Mouse (Mus musculus) erythroblast, embryonic 14.5 days (primary cell): ENCODE results near the gene Tcte2. TPM values are rescaled to one million over a fixed set of nuclear protein-coding genes. Genes with fewer than 3 reads are reported as not detected.

Source experiments
- H3K27me3 ChIP-seq: 2 replicates; pipeline ENCODE4 v1.6.1; 2012; ENCODE audit warnings: inconsistent platforms; ENCODE audit not compliant: control insufficient read depth
- H3K36me3 ChIP-seq: 2 replicates; pipeline ENCODE4 v1.6.1; 2012; ENCODE audit warnings: mild to moderate bottlenecking, inconsistent platforms; ENCODE audit not compliant: control insufficient read depth
- H3K4me1 ChIP-seq: 2 replicates; pipeline ENCODE4 v1.6.1; 2012; ENCODE audit warnings: inconsistent platforms; ENCODE audit not compliant: control insufficient read depth
- H3K4me3 ChIP-seq: replicated peaks from 2 replicates; pipeline ENCODE3; 2012; ENCODE audit warnings: moderate library complexity, mild to moderate bottlenecking, inconsistent platforms
- H3K9me3 ChIP-seq: 2 replicates; pipeline ENCODE4 v1.6.1; 2012; ENCODE audit warnings: low read length, inconsistent platforms, mixed read lengths; ENCODE audit not compliant: control insufficient read depth
- GATA1 ChIP-seq: IDR thresholded peaks from 2 replicates; pipeline ENCODE4 v1.6.1; 2012; ENCODE audit warnings: low read length, inconsistent platforms, mixed read lengths
- TAL1 ChIP-seq: IDR thresholded peaks from 3 replicates; pipeline ENCODE4 v1.6.1; 2012; ENCODE audit warnings: low read length, inconsistent platforms, mixed read lengths
- polyA plus RNA-seq: library from polyadenylated mRNA; stranded (reverse); fragments of >175 nt; gene quantifications from 2 replicates; pipeline ENCODE4 v1.2.3, GENCODE M21; 2012

Tcte2 gene
- polyA plus RNA-seq, 1 experiment = not detected

DNA sequence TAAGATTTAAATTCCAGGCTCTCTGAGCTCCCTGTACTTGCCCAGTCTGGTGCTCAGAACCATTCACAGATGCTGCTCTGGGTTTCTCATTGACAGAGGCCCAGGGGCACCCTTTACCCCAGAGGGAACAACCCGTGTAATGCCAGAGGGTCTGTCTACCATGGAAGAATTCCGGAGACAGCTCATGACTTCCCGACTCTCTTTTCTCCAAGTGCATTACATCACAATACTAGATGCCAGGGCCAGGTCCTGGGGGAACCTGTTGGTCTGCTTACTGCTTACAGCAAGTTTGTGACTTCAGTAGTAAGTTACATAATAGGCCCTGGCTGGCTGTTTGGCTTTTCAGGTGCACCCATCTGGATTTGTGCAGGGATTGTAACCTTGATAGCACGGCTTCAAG is 47.0 kb downstream of the Tcte2 start:
- H3K4me1 ChIP-seq = no peaks in the 10 kb centered on the region
- no peak overlapping the region for H3K4me3 ChIP-seq
- no peaks in the 10 kb centered on the region for H3K9me3 ChIP-seq
- H3K27me3 ChIP-seq = no peaks in the 10 kb centered on the region
- TF ChIP-seq TAL1 (no peak), GATA1 (no peak)
- H3K36me3 ChIP-seq = no peaks in the 10 kb centered on the region

GRCm38 (mm10) chr17:13714128-13714527 is 47.5 kb downstream of the Tcte2 start:
- Histone ChIP-seq H3K9me3 (no peaks in the 10 kb centered on the region), H3K36me3 (no peaks in the 10 kb centered on the region), H3K27me3 (no peaks in the 10 kb centered on the region), H3K4me1 (no peaks in the 10 kb centered on the region), H3K4me3 (no peak overlapping the region)
- TF ChIP-seq GATA1 = no peak
- no peak for TF ChIP-seq TAL1

DNA sequence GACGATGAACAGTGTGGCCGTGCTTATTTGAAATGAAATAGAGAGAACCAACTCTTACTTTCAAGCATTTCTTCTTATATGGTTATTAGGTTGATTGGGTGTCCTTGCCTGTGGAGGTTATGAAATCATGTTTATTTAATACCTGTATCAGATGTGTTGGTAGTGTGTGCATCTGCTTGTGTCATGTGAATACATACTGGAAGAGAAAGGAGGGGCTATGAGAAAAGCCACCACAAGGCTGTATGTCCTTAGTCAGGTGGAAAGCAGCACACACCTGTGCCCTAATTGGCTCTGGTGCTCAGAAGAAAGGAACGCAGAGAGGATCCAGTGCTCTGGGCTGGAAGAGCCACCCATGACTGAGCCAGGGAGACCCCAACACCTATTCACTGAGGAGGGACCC is 49.1 kb downstream of the Tcte2 start:
- no peaks in the 10 kb centered on the region for H3K27me3 ChIP-seq
- H3K4me3 ChIP-seq = no peak overlapping the region
- no peaks in the 10 kb centered on the region for H3K36me3 ChIP-seq
- H3K9me3 ChIP-seq = no peaks in the 10 kb centered on the region
- no peaks in the 10 kb centered on the region for H3K4me1 ChIP-seq
- no peak for TF ChIP-seq GATA1
- no peak for TF ChIP-seq TAL1

DNA sequence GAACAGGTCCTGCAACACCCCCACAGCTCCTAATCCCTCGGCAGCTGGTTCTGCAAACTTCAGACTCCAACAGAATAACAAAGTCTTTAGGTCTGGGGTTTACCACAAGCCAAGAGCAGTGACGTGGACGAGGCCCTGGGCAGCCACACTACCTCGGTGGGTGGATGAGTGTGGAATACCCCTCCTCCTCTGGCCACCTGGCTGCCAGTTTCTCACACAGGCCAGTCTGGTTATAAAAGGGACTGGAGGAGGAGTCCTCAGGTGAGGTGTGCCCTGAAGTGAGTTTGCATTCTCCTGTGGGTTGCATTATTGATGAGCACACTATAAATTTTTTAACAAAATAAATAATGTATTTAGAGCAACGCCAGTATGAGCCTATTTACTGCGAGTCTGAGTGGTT is 49.5 kb downstream of the Tcte2 start:
- H3K36me3 ChIP-seq = no peaks in the 10 kb centered on the region
- no peak for TF ChIP-seq GATA1
- TF ChIP-seq TAL1 = no peak

DNA sequence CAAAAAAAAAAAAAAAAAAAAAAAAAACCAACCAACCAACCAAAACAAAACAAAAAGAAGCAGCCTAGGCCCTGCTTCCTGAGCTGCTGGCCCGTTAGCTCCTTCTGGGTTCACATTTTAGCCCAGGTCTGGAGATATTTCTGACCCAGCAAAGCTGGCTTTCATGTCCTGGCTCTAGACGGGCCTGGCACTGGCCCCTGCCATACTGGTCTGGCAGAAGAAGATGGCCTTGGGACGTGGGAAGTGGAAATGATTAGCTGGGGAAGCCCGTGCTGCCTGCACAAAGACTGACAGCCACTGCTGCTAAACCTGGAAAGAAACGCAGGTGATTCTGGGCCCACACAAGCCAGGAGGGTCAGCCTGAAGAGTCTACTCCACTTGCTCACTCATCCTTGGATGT is 50.5 kb downstream of the Tcte2 start:
- Histone ChIP-seq H3K4me3 (no peak overlapping the region), H3K9me3 (no peaks in the 10 kb centered on the region), H3K27me3 (no peaks in the 10 kb centered on the region), H3K36me3 (no peaks in the 10 kb centered on the region), H3K4me1 (no peaks in the 10 kb centered on the region)
- no peak for TF ChIP-seq TAL1
- no peak for TF ChIP-seq GATA1

More for the DNA sequence above, 49.5 kb downstream of the Tcte2 start:
- Histone ChIP-seq H3K4me1 (no peaks in the 10 kb centered on the region), H3K4me3 (no peak overlapping the region), H3K27me3 (no peaks in the 10 kb centered on the region), H3K9me3 (no peaks in the 10 kb centered on the region)

- no peaks in the 10 kb centered on the region for H3K27me3 ChIP-seq
- H3K36me3 ChIP-seq = no peaks in the 10 kb centered on the region
- TF ChIP-seq GATA1 (no peak), TAL1 (no peak)
- H3K9me3 ChIP-seq = no peaks in the 10 kb centered on the region
- no peaks in the 10 kb centered on the region for H3K4me1 ChIP-seq
- H3K4me3 ChIP-seq = no peak overlapping the region
Observed at GRCm38 (mm10) chr17:13705481-13705921, 56.1 kb downstream of the Tcte2 start.

- TF ChIP-seq GATA1 (no peak), TAL1 (no peak)
- Histone ChIP-seq H3K4me1 (no peaks in the 10 kb centered on the region), H3K4me3 (no peak overlapping the region), H3K9me3 (no peaks in the 10 kb centered on the region), H3K36me3 (no peaks in the 10 kb centered on the region), H3K27me3 (no peaks in the 10 kb centered on the region)
Observed at GRCm38 (mm10) chr17:13703611-13704320, 57.9 kb downstream of the Tcte2 start.

DNA sequence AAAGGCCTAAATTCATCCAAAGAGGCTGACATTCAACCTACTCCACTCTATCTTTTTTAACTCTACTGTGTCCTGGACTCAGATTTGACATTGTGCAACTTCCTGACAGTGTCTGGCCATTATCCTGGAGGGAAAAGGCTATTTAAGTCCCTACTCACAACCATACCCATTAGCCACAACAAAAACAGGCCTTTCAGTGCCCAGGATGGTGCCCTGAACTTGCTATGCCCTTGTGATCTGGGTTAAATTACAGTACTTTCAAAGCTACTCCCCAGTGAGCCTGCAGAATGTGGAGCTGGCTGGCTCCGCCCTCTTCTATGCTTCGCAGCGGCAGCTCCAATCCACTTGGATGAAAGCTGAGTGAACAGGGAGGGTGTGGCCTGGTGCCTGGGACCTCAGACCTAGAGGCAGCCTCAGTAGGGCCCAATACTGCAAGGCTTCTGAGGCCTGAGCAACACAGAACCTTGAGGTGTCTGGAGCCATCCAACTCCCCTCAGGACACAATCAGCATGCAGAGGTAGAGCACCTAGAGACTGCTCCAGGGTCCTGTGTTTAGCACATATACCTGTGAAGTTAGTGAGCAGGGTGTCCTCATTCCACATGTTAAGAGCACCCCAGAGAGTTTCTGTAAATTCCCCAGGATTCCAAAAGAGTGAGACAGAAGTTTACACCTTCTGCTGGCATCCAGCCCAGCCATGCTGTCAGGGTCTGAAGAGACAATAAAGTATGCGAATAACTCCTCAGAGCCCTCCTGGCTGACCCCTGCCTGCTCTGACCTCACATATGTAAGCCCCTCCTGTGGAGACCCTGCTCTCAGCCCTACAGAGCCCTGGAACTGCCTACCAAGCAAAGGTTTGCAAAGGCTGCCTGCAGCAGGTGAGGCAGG is 61.3 kb downstream of the Tcte2 start:
- Histone ChIP-seq H3K4me1 (no peaks in the 10 kb centered on the region), H3K4me3 (no peak overlapping the region), H3K36me3 (no peaks in the 10 kb centered on the region), H3K27me3 (no peaks in the 10 kb centered on the region), H3K9me3 (no peaks in the 10 kb centered on the region)
- TF ChIP-seq TAL1 (no peak), GATA1 (no peak)

DNA sequence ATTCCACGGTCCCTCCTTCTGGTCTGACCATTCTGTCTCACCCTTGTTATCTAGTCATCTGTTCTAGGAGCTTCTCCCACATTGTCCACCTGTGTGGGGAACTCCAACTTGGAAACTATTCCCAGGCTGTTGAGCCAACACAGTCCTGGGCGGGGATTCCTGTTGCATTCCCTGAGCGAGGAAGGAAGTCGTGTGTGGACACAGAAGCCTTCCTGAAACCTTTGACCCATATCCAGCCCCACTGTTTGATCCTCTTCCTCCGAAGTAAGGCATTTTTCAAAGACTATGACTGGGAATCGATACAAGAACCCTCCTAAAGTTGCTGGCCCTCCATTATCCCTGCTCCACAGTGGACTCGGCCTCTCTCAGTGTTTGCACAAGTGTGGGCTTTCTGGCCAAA is 61.9 kb downstream of the Tcte2 start:
- no peaks in the 10 kb centered on the region for H3K9me3 ChIP-seq
- TF ChIP-seq GATA1 = no peak
- TF ChIP-seq TAL1 = no peak

More for the DNA sequence above, 61.9 kb downstream of the Tcte2 start:
- no peaks in the 10 kb centered on the region for H3K27me3 ChIP-seq
- H3K4me1 ChIP-seq = no peaks in the 10 kb centered on the region
- H3K36me3 ChIP-seq = no peaks in the 10 kb centered on the region
- no peak overlapping the region for H3K4me3 ChIP-seq
